Mouse (Mus musculus): ENCODE results near the gene Dcaf15.

- TF ChIP-seq NRF1 (IDR thresholded peaks at IDR 0.05; ENCODE audit: insufficient read depth, low read depth, low read length, poor library complexity, severe bottlenecking): no peak
- TF ChIP-seq POLR2A (IDR thresholded peaks at IDR 0.05; ENCODE audit: control insufficient read depth in 1 of 2, insufficient read depth in 1 of 2, low read depth in 1 of 2, low read length in 2 of 2, poor library complexity in 1 of 2): no peak
- no peak; the same call in 1 of the 2 replicates for TF ChIP-seq MYC (IDR thresholded peaks at IDR 0.05; ENCODE audit: low read depth, low read length)
- TF ChIP-seq SIN3A (IDR thresholded peaks at IDR 0.05; ENCODE audit: low read length): no peak; the same call in 1 of the 2 replicates
- no peak for TF ChIP-seq USF2 (IDR thresholded peaks at IDR 0.05; ENCODE audit: borderline replicate concordance in 1 of 2, insufficient read depth in 1 of 2, low read depth in 1 of 2, low read length in 2 of 2)
- TF ChIP-seq CTCF (IDR thresholded peaks at IDR 0.05 in 2 of 3, conservative IDR thresholded peaks at IDR 0.05 in 1 of 3; ENCODE audit: control insufficient read depth in 1 of 3, insufficient read depth in 1 of 3, low read depth in 2 of 3, low read length in 3 of 3, poor library complexity in 1 of 3, severe bottlenecking in 1 of 3): no peak
- TF ChIP-seq EP300 (IDR thresholded peaks at IDR 0.05; ENCODE audit: low read depth in 1 of 2, low read length in 2 of 2): no peak
- TF ChIP-seq SMC3 (IDR thresholded peaks at IDR 0.05; ENCODE audit: low read depth, low read length): no peak
- peak; percentile 81; the same call in 1 of the 2 replicates for TF ChIP-seq CHD1 (IDR thresholded peaks at IDR 0.05; ENCODE audit: low read depth, low read length)
- TF ChIP-seq ZNF384 (IDR thresholded peaks at IDR 0.05; ENCODE audit: low read depth, low read length): peak; percentile 68; the same call in 1 of the 2 replicates
Measured at GRCm38 (mm10) chr8:84065457-84066072, 39.0 kb downstream of the Dcaf15 start.

Measured in MEL (cell line).